Mouse (Mus musculus) brown adipose tissue, adult 24 weeks (tissue): ENCODE measurements around the gene Them7. TPM values are rescaled to one million over a fixed set of nuclear protein-coding genes. Genes with fewer than 3 reads are reported as not detected.

Source experiments
- H3K27ac ChIP-seq: fragments of 200-500 bp; replicated peaks from 2 replicates; pipeline ENCODE4 v1.5.1; 2012; ENCODE audit warnings: low read depth, mild to moderate bottlenecking, low read length
- H3K4me1 ChIP-seq: fragments of 200-500 bp; 2 replicates; pipeline ENCODE4 v1.6.1; 2012; ENCODE audit warnings: low read length, mixed read lengths; ENCODE audit not compliant: control insufficient read depth, insufficient read depth, insufficient read length
- H3K4me3 ChIP-seq: fragments of 200-500 bp; 2 replicates; pipeline ENCODE4 v1.5.1; 2012; ENCODE audit warnings: low read depth, mild to moderate bottlenecking, low read length, moderate library complexity; ENCODE audit not compliant: insufficient read depth
- polyA plus RNA-seq: library from polyadenylated mRNA; stranded (reverse); fragments of >200 nt; gene quantifications from 2 replicates; pipeline ENCODE4 v1.2.4, GENCODE M21; 2012; ENCODE audit not compliant: missing spikeins, insufficient read depth, insufficient read length

The Them7 gene
- polyA plus RNA-seq, 1 experiment: 1.3 TPM

GRCm38 (mm10) chr2:105223606-105224005 lies 514 bp upstream of the Them7 start:
- Histone ChIP-seq H3K4me3 (no peak overlapping the region), H3K4me1 (peaks cover 4% of the 10 kb centered on the region), H3K27ac (no peak overlapping the region)

DNA sequence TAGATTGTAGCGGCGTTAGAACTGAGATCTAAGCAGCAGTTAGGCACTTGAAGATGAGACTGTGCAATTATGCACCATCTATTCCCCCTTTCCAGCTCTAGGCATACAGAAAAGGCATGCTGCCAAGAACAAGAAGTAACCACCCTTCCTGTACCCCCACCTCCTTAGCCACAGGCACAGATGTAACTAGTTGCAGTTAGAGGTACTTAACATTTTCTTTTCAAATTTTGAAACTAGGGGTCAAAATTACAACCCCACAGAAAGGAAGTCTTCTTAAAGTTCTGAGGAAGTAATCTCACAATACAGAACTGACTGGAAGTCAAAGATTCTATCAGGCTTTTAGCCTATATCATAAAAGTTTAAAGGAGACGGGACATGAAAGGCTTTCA lies 861 bp downstream of the Them7 start:
- no peak overlapping the region for H3K27ac ChIP-seq
- H3K4me3 ChIP-seq: no peak overlapping the region
- peaks cover 4% of the 10 kb centered on the region for H3K4me1 ChIP-seq

DNA sequence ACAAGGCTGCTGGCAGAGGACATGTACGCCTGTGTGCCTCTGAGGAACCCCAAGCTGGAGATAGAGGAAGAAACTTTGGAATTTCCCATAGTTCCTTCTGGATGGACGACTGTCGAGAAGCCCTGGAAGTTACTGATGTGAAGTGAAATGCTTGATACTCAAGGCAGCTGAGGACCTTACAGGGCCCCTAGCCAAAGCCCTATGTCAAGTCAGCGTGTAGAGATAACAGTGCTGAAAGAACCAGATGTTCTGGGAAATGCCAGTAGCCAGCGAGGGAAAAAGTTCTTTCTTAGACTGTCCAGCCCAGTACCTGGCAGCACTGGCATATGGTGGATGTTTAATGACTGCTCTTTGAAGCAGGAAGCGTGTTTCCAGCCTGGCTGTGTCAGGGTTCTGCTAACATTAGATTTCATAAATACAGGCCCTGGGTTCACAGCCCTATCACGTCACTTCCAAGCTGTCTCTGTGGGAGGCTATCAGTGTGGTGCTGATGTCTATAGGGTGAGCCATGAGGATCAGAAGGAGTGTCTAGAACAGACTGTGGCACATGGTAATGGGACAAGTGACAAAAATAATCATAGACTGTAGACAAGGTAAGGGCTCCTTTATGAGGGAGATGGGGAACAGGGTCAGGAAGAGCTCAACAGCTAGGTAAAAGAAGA lies 2.3 kb downstream of the Them7 start:
- Histone ChIP-seq H3K4me1 (peaks cover 4% of the 10 kb centered on the region), H3K27ac (no peak overlapping the region), H3K4me3 (no peak overlapping the region)

GRCm38 (mm10) chr2:105228416-105228815 lies 4.3 kb downstream of the Them7 start:
- Histone ChIP-seq H3K27ac (no peak overlapping the region), H3K4me1 (peaks cover 4% of the 10 kb centered on the region), H3K4me3 (no peak overlapping the region)

DNA sequence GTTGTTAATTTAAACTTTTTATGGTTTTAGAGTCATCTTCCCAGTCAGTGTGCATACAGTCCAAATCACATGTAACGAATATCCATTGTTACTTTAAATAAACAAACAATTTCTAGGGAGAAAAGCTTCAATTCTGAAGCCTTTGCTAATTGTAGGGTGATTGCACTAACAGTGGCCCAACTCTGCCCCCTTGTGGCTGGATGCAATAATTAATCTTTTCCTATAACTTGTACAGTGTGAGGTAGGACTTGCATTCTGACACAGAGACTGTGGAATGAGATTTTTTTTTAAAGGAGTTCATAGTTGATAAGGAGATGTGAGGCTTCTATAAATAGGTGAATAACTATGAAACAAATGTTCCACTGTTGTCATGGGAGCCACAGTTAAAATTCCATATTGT lies 6.2 kb downstream of the Them7 start:
- no peaks in the 10 kb centered on the region for H3K4me1 ChIP-seq
- H3K4me3 ChIP-seq: no peak overlapping the region
- no peak overlapping the region for H3K27ac ChIP-seq

DNA sequence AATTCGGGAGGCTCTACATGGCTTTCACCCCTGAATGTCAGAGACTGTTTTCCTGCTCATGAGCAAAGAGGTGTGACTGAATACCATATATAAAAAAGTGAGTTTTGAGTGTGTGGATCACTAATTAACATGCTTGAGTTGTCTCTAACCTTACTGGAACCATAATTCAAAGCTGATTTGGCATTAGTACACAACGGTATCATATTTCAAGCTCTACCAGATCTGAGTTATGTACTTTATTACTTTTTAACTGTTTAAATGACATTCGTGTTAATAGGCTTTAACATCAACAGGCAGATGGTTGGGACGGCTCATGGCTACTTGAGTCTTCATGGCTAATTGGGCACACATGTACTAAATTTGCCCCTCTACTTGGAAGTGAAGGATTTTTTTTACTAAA lies 8.3 kb downstream of the Them7 start:
- Histone ChIP-seq H3K27ac (no peak overlapping the region), H3K4me1 (no peaks in the 10 kb centered on the region), H3K4me3 (no peak overlapping the region)

GRCm38 (mm10) chr2:105234278-105234677 lies 10.2 kb downstream of the Them7 start:
- H3K27ac ChIP-seq: no peak overlapping the region
- no peaks in the 10 kb centered on the region for H3K4me1 ChIP-seq
- H3K4me3 ChIP-seq: no peak overlapping the region

GRCm38 (mm10) chr2:105235380-105236115 lies 11.4 kb downstream of the Them7 start:
- no peak overlapping the region for H3K4me3 ChIP-seq
- no peaks in the 10 kb centered on the region for H3K4me1 ChIP-seq
- no peak overlapping the region for H3K27ac ChIP-seq

DNA sequence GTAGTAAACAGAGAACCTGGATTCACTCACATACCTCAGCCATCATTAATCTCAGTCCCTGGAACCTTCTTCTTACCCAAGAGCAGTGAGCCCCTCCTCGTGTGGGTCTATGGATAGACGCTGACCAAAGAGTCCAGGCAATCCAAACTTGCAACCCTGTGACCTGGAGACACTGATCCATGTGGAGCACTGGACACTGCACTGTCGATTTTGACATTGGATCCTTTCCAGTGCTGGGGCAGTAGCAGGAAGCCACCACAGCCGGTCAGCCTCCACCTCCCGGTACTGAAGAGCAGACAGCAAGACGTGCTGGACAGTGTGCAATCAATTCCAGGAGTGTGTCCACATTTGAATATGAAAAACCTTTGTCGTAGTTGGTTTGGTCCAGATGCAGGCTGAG lies 13.3 kb downstream of the Them7 start:
- no peak overlapping the region for H3K4me3 ChIP-seq
- H3K27ac ChIP-seq: no peak overlapping the region
- no peaks in the 10 kb centered on the region for H3K4me1 ChIP-seq

DNA sequence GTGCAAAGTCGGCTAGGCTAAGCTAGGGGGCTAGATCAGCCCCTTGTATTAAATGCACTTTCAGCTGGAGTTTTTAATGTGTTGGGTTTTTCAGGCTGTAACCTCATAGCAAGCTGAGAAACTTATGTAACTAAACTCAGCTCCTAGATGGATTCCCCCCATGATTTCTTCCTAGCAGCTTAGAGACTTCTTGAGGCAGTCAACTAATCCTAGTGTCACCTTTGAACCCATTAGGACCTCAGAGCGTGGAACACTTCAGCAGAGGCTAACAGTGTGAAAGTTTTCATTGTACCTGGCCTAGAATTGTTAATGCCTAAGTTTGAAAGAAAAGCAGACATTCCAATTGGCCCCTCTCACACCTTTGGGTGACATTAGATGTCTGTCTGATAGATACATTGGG lies 13.7 kb downstream of the Them7 start:
- Histone ChIP-seq H3K27ac (no peak overlapping the region), H3K4me1 (no peaks in the 10 kb centered on the region), H3K4me3 (no peak overlapping the region)

DNA sequence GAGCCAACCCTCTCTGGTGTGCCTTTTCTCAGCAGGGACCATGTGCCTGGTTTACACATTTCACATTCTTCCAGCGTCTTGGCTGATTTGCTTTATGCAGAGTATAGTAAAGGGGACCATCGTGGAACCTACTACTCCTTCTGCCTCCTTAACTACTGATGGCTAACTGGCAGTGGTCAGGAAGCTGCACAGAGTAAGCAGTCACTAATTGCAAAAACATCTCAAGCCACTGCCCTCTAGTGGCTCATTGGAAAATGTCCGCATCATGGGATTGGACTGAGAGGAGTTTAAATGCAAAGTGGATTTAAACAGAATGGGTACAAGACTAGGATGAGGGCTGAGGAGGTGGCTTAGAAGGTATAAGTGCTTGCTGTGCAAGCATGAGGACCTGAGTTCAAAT lies 14.7 kb downstream of the Them7 start:
- Histone ChIP-seq H3K4me1 (no peaks in the 10 kb centered on the region), H3K4me3 (no peak overlapping the region), H3K27ac (no peak overlapping the region)

DNA sequence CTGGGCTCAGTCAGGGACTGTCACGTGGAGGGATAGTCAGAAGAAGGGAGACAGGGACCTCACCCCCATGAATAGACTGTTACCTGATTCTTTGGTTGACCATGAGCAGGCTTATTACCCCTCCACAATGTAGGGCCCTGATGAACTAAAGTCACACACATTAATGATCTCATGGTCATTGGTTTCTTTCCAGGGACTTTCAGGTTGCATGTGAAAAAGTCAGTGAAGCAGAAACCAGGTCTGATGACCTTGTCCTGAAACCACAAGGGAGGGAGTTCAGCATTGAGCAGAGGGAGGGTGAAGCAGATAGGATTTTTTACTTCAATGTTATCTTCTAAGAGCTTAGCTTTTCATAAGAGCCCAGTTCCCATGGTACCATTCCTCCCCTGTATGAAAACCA lies 16.5 kb downstream of the Them7 start:
- Histone ChIP-seq H3K27ac (no peak overlapping the region), H3K4me3 (no peak overlapping the region)

GRCm38 (mm10) chr2:105242940-105243339 lies 18.8 kb downstream of the Them7 start:
- no peak overlapping the region for H3K4me3 ChIP-seq
- no peaks in the 10 kb centered on the region for H3K4me1 ChIP-seq
- H3K27ac ChIP-seq: no peak overlapping the region

More for the DNA sequence above, 16.5 kb downstream of the Them7 start:
- H3K4me1 ChIP-seq: no peaks in the 10 kb centered on the region

DNA sequence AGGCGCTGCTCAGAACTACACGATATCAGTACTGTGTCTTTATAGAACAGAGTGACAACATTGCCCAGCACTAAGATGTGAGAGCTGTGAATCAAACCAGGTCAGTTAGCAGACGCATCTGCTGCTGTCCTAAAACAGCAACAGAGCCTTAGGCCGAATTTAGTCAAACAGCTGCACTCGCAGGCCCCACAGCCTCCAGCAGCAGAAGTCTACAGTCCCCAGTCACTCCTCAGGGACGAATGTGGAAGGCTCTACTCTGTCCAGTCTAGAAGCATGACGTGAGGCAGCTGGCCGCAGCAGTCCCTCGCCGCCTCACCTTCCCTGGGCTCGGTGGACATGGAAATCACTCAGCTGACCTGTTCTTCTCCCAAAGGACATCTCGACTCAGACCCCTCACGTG lies 20.6 kb downstream of the Them7 start:
- Histone ChIP-seq H3K4me3 (no peak overlapping the region), H3K4me1 (no peaks in the 10 kb centered on the region), H3K27ac (no peak overlapping the region)

- Histone ChIP-seq H3K4me1 (no peaks in the 10 kb centered on the region), H3K4me3 (no peak overlapping the region), H3K27ac (no peak overlapping the region)
Observed at GRCm38 (mm10) chr2:105251978-105252377, 27.9 kb downstream of the Them7 start.

DNA sequence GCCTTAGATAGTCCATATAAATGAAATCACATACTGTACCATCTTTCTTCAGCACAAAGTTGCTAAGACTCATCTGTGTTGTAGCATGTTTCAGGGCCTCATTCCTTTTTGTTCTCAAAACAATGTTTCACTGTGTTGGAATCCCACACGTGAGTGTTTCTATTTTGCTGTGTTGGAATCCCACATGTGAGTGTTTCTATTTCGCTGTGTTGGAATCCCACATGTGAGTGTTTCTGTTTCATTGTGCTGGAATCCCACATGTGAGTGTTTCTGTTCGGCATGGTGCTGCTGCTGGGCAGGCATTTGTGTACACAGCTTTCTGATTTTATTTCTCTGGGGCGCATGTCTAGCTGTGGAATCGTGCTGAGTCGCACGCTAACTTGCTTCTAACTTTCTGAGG lies 28.7 kb downstream of the Them7 start:
- H3K4me3 ChIP-seq: no peak overlapping the region
- no peaks in the 10 kb centered on the region for H3K4me1 ChIP-seq
- H3K27ac ChIP-seq: no peak overlapping the region
